Mouse (Mus musculus): ENCODE data around the gene Mmp14.

The Mmp14 gene

DNA sequence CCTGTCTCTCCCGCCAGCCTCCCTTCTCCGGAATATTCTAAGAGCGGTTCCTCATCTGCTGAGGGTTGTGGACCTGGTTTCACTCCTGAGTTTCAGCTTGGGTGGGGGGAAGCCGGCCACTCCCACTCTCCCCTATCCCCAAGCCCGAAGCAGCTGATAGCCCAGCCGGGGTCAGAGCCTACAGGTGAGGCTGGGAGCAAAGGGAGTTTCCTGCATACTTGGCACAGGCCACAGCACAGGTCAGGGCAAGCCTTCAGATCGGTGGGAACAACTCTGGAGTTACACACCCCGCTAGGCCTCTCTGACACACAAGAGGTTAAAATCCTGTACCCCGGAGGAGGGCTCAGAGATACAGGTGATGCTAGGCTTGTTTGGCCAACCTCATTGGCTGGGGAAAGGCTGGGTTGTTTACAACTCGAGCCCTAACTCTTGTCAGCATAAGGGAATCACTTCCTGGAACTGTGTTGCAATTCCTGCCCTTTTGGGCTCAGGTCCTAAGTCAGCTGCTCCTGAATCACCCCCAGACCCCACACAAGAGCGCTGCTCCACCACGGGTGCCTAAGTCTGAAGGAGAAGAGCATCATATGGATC is 2.6 kb downstream of the Mmp14 start:
- no peak for DNase-seq (ENCODE audit: low spot score)

DNA sequence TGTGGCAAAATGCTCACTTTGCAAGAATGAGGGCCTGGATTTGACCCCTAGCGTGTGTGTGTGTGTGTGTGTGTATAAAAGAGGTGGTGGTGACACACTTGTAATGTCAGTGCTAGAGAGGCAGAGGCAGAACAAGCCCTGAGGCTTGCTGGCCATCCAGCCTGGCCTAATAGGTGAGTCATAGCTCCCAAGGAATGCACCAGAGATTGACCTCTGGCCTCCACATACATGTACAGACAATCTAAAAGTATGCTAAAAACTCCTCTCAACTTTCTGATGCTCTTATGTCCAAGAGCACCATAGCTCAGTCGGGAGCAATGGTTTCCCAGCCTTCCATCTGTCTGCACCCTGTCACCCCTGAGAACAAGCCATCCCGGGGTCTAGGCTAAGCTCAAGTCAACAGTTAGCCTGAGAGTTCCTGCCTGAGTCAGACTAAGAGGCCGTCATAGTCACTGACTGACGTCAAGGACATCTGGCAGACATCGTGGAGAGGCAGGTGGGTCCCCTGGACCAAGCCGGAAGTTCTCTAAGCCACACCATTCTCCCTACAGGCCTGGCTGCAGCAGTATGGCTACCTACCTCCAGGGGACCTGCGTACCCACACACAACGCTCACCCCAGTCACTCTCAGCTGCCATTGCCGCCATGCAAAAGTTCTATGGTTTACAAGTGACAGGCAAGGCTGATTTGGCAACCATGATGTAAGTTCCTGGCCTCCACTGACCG is 3.9 kb downstream of the Mmp14 start:
- no peak for DNase-seq (ENCODE audit: low spot score)

DNA sequence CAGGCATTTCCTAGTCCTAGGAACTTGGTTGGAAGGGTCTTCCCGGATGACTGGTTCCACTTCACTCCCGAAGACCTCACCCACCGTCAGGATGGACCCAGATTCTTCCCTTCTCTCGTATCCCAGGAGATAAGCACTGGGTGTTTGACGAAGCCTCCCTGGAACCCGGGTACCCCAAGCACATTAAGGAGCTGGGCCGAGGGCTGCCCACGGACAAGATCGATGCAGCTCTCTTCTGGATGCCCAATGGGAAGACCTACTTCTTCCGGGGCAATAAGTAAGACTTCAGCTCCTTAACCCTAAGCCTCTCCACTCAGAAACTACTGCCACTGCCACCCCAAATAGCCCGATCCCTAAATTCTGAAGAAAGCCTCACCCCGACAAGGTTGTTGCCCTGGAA is 7.7 kb downstream of the Mmp14 start:
- no peak for DNase-seq (ENCODE audit: low spot score)

DNA sequence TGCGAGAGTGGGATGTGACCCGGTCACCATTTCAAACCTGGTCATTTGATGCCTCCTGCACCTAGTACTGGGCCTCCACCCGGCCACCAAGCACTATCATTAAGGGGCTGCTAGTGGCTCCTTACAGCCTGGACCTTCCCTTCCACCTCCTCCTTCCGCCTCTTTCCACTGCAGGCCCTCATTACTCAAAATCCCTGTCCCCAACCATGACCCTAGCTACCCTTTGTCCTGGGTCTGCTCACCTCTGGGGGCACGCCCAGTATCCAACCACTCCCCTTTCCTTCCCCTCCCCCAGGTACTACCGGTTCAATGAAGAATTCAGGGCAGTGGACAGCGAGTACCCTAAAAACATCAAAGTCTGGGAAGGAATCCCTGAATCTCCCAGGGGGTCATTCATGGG is 8.2 kb downstream of the Mmp14 start:
- no peak for DNase-seq (ENCODE audit: low spot score)

DNA sequence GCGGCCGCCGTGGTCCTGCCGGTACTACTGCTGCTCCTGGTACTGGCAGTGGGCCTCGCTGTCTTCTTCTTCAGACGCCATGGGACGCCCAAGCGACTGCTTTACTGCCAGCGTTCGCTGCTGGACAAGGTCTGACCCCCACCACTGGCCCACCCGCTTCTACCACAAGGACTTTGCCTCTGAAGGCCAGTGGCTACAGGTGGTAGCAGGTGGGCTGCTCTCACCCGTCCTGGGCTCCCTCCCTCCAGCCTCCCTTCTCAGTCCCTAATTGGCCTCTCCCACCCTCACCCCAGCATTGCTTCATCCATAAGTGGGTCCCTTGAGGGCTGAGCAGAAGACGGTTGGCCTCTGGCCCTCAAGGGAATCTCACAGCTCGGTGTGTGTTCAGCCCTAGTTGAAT is 9.1 kb downstream of the Mmp14 start:
- no peak for DNase-seq (ENCODE audit: low spot score)

DNA sequence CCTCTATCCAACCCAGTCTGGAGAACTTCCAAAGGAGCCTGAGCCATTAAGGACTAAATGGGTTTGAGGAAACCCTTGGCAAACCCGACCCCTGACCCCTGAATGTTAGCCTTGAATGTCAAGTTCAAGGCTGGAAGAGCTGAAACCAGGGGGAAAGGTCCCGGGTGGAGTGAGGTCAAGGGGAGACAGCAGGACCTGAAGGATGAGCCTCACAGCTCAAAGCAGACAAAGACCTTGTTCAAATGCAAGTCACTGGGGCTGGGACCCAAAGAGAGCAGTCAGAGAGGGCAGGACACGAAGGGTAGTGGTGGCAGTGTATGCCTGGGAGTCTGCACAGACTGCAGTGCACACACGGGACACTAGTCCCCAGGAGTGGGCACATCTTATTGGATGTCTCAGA is 10.0 kb downstream of the Mmp14 start:
- DNase-seq (ENCODE audit: low spot score) = no peak

DNA sequence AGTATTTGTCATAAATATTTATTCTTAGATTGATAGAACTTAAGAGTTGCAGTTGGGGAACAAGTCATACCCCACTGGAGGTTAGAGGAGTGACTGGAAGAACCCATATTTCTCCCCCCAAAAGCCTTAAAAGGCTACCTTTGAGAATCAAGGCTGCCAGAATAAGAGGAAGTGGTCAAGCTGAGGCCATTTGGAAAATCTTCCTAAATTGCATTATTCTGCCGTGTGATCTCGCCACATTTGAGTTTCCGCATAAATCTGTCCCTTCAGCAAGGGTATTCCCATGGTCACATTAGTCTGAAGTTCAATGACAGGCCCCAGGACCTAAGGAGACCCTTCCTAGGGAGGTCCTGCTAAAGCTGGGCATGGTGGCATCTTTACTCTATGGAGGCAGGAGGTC is 11.1 kb downstream of the Mmp14 start:
- no peak for DNase-seq (ENCODE audit: low spot score)

DNA sequence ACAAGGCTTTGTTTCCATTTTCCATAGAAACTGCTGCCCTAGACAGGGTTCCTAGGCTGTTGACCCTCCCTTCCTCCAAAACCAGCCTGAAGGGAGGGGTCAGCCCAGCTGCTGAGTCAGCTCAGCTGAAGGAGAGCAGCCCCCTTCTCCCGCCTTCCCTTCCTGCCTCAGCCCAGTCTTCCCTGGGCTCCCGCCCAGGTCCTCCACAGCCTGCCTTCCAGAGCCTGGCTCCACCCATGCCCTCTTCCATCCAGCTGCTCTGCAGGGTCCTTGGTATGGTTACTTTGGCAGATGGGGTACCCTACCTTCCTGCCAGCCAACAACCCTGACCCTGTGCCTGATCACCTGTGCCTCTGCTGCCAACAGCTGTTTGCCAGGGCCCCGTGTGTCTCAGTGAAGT is 11.8 kb downstream of the Mmp14 start:
- peak; percentile 62 for DNase-seq (ENCODE audit: low spot score)

DNA sequence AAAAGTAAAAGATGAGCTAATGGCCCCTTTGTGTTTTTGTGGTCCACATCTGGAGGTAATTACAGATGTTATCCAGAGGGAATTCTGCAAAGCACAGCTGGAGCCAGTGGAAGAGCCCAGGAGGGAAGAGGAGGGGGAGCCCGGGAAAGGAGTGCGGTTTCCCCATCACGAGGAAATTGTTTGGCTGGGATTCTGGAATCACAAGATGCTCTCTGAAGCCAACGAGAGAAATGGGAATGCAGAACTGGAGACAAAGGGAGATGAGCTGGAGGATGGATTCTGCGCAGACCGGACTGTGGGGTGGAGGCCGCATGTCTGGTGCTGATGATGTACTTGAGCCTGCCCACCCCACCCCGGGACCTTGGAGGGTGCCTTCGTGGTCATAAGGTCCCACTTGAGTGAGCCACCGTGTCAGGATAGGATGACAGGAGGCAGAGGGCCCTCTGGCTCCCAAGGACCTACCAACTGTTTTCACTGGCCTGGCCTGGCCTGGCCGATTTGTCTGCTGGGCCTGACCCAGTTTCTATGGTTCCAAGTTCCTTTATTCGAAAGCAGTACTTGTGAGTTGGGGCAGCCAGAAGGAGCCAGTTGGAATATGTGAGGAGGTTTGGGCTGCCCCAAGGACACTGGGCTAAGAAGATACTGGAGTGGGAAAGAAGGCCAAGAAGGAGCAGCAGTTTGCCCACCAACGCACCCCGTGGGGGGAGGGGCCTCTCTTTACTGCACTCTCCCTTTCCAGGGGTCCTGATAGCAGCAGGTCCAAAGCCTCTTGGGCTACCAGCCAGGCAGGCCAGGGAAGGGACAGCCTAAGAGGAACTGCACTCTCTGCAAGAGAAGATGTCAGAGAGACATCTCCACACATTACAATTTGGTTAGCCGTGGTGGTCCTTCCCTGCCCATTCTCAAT is 12.6 kb downstream of the Mmp14 start:
- no peak for DNase-seq (ENCODE audit: low spot score)

DNA sequence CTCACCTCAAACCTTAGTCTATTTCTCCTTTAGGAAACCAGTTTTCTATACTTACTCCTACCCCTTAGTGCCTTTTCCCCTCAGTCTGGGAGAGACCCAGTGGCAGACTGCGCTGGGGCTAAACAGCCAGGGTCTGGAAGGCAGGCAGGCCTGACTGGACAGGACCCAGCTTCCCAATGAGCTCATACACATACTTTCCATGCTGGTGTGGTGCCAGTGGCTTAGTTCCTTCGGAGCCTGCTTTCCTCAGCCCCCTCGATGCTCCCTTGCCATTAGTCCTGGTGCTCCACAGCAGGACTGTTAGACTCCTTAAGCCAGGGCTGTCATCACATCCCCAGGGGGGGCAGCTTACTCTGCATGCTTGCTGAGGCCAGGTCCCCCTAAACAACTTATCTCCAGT is 14.1 kb downstream of the Mmp14 start:
- DNase-seq (ENCODE audit: low spot score) = no peak

DNA sequence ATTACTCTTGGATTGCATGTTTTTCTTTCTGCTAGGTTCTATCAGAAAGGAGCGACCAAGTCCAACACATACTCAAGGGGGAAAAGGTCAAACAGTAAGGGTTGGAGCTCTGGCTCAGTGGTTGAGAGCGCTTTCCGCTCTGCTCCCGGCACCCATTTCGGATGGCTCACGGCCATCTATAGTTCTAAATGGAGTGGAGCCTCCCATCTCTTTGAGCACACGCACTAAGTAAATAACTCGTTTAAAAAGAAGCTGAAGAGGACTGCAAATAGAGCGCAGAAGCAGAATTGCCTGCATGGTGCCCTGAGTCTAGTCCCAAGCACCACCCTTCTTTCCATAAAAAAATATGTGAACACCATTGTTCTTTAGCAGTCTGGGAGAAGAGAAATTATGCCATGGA is 22.2 kb downstream of the Mmp14 start:
- DNase-seq (ENCODE audit: low spot score) = no peak

DNA sequence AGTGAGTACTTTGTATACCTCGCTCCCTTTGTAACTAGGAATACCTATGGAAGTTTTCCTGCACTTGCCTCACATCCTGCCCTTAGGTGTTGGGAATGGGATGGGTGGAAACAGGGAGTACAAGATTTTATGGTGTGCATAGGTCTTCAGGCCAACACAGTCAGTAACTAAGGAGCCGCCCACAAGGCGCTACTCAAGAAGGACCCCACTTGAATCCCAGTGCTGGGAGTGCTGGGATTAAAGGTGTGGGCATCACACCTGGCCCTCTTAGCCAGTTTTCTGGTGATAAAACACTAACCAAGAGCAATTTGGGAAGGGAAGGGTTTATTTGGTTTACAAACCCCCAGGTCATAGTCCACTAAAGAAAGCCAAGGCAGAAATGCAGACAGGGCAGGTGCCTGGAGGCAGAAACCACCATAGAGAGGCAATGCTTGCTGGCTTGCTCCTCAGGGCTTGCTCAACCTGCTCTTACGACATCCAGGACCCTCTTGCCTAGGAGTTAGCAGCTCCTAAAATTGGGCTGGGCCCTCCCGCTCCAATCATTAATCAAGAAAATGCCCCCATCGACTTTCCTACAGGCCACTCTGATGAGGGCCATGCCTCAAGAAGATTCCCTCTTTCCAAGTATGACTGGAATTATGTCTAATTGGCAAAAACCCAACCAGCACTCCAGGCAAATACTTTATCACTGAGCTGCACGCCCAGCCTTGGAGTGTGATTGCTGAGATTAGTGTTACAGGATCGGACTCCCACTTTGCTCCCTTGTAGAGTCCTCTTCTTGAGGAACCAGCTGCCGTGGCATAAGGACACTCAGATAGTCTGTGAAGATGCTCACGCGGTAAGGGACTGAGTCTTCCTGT is 23.5 kb downstream of the Mmp14 start:
- DNase-seq (ENCODE audit: low spot score) = no peak

DNA sequence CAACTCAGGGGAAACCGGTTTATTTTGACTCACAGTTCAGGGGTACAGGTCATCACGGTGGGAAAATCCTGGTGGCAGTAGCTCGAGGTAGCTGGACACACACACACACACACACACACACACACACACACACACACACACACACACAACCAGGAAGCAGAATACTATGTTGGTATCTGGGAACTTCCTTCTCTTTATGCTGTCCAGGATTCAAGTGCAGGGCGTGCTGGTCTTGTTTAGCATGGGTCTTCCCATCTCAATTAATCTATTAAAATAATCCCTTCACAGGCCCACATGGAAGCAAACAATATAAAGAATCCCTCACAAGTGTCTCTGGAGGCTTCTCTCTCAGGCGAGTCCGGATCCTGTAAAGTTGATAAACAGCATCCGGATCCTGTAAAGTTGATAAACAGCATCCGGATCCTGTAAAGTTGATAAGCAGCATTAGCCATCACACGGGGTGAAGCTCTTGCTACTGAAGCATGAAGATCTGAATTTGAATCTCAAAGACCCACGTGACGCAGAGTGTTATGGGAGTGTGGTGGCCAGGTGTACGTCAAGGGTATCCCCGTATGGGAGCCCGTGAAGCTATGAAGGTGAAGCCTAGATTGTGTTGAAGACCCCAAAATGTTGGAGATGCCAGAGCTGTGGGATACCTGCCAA is 26.6 kb downstream of the Mmp14 start:
- DNase-seq (ENCODE audit: low spot score) = no peak

DNA sequence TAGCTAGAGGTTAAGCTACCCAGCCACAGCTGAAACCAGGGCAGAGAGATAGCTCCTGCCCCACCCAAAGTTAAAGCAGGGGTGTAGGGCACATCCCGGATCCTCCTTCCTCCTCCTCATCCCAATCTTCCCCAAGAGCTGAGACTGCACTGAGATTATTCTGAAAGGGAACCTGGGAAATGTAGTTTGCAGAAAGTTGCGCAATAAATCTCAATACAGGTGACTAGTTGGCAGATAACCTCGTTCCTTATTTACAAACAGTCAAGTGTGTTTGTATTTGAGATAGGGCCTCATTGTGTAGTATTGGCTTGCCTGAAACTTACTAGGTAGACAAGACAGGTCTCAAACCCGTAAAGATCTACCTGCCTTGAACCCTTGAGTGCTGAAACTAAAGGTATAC is 30.7 kb downstream of the Mmp14 start:
- no peak for DNase-seq (ENCODE audit: low spot score)

DNA sequence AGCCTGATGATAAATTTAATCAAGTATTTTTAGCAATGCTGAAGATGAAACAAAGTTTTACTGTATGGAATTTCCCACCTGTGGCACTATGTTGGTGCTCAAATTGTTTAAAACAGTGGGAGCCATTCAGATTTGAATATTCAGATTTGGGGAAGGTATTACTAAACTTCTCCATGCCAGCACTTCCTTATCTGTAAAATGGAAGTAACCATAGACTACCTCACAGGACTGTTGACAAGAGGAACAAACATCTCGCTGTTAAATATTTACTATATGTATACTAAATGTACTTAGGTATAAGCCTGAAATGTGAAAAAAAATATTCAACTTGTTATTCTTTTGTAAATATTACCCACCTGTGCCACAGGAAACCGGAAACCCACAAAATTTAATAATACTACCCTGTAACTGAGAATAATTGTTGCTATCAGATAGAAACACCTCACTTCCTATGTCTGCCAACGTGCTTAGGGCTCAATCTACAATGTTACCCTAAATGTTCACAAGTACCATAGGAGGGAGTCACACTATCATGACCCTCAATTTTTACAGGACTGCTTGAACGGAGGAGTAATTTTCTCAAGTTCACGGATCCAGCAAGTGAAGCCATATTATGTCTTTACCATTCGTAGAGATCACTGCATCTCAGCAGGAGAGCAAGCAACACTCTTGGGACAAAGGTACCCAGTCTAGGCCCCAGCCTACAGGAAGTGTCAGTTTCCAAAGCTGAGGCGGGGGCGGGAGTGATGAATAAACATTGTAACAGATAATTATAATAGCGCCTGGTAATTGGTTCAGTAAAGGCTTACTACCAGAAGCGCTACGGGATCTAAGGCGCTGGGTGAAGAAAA is 31.9 kb downstream of the Mmp14 start:
- DNase-seq (ENCODE audit: low spot score) = no peak

DNA sequence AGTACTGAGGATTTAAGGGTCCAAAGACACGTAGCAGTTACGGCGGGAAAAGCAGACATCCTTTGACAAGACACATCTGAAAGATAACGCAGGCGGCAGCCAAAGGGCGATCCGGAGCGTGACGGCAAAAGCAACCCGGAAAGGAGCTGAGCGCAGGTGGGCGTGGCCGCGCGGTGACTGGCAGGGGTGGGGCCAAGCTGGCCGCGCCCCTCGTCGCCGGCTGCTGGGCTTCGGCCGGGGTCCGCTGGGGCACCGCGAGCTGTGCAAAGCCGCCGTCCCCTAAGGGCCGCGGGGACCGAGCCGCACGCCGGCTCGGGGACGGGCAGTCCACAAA is 32.5 kb downstream of the Mmp14 start, which contains the start of gene Lrp10:
Gene Lrp10 (plus strand): TSS at position 179 of the 334 bp plus-strand sequence.
- DNase-seq (ENCODE audit: low spot score) = peak; percentile 91

DNA sequence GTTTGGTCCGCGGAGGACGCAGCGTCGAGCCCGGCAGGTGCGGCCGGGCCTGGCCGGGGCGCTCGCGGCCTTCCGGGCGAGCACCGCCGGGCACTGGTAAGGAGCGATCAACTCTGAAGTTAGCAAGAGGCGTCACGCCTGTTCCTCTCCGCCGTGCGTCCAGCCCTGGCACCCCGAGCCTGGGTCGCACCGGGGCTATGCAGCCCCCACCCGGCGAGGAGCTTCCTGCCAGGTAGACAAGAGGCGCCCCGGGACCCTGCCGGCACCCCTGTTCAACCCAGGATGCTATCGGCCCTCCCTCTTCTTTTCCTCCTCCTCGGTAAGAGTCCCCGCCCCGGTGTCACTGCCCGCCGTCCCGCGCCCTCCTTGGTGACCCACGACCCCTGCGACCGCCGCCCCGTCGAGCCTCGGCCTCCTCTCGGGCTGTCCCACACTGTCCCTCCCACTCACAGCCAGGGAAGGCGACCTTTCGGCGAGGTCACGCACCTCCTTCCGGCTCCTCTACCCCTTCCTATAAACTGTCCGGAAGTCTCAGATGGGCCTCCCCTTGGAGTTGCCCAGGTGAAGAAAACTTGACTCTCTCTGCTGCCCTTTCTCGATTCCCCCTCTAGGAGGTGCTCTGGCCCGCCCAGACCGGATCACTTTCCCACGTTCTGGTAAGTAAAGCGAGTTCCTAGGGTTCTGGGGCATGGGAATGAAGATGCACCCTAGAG is 33.0 kb downstream of the Mmp14 start:
- peak; percentile 87 for DNase-seq (ENCODE audit: low spot score)

DNA sequence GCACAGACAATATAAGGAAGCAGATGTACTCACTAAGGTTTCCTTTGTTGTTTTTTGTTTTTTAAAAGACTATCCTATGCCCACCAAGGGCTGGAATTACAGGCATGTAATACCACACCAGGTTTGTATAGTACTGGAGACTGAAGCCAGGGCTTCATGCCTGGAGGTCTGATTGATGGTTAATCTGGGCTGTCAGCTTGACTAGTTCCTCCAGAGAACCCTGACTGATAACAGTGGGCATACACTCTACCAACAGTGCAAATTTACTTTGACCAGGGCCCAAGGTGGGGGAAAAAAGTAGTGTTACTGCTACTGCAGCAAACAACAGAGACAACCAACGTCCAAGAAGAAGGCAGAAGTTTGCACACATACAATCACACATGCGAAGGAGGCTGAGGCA is 40.1 kb downstream of the Mmp14 start:
- DNase-seq (ENCODE audit: low spot score) = no peak

DNA sequence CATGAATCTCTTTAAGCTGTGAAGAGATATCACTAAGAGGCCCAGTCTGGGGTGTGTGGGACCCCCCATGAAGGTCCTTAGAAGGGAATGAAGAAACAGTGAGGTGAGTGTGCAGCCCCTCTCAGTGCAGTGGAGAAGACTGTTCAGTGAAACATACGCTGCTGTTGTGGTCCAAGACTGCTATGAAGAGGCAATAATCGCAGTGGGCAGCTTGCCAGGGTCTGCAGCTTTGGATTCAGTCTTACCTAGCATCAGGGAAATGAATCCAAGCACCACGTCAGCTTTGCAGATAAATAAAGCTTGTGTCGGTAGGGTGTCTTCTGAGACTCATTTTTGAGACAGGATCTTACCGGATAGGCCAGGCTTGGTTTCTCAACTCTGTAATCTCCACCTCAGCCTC is 41.3 kb downstream of the Mmp14 start:
- DNase-seq (ENCODE audit: low spot score) = no peak

DNA sequence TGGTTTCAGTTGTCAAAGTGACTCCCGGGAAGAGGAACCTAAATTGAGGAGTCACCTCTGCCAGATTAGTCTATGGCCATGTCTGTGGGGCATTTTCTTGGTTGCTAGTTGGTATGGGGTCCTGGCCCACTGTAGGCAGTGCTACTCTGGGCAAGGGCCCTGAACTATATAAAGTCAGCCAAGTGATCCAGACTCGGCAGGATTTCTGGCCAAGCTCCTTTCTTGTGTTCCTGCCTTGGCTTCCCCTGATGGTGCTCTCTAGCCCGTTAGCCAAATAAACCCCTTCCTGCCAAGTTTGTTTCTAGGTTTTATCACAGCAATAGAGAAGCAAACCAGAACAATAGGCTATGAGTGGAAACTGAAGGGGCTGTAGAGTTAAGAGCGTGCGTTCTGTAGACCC is 43.3 kb downstream of the Mmp14 start:
- no peak for DNase-seq (ENCODE audit: low spot score)
